14 mouse cellular contexts compared by ENCODE assay signal in genomic region chr7:127007313-127008024, GRCm38 (mm10). TPM values are rescaled to one million over a fixed set of nuclear protein-coding genes. Genes with fewer than 3 reads are reported as not detected.
DNase-seq lines count a peak whose midpoint lies in the region; ATAC-seq and TF ChIP-seq lines count a peak whose summit lies in the region.
"Had no signal": no experiment of that assay in that cellular context is flagged by ENCODE, and none has a peak within 500 bp of the region (broad histone marks: within the 10 kb centered on the region; RNA-seq: fewer than 3 reads in every experiment).

No protein-coding gene starts in this region.

- H3K4me3 ChIP-seq in cerebellum, adult 2 months (replicated peaks; ENCODE audit: insufficient read depth, low read depth, low read length): no peak overlapping the region
- no peak overlapping the region for H3K4me3 ChIP-seq in heart, postnatal 0 days (ENCODE audit: low read depth, low read length)
- H3K4me3 ChIP-seq in MEL (ENCODE audit: control insufficient read depth in 1 of 2, insufficient read depth in 1 of 2, low read depth in 2 of 2, low read length in 2 of 2): no peak overlapping the region
- H3K4me3 ChIP-seq in liver, postnatal 0 days (ENCODE audit: low read depth, low read length): no peak overlapping the region
- H3K4me3 ChIP-seq: embryonic facial prominence, embryonic 15.5 days; hindbrain, embryonic 12.5 days; lung, embryonic 15.5 days had no signal

- no peak for ATAC-seq in cerebellum, adult (ENCODE audit: insufficient number of reproducible peaks, low FRiP score, low TSS enrichment)
- ATAC-seq in heart, postnatal 0 days (ENCODE audit: insufficient read depth, low read depth): no peak
- ATAC-seq in liver, postnatal 0 days: no peak

- no peak for TF ChIP-seq EP300 in heart, postnatal 0 days (IDR thresholded peaks at IDR 0.05; ENCODE audit: low read depth)
- no peak for TF ChIP-seq EP300 in MEL (IDR thresholded peaks at IDR 0.05; ENCODE audit: low read depth in 1 of 2, low read length in 2 of 2)
- no peak for TF ChIP-seq EP300 in liver, postnatal 0 days (IDR thresholded peaks at IDR 0.05; ENCODE audit: low read depth)

- no peak for TF ChIP-seq CTCF in cerebellum, adult 2 months (IDR thresholded peaks at IDR 0.05; ENCODE audit: borderline replicate concordance, insufficient read depth, low read depth, low read length)
- TF ChIP-seq CTCF in heart, postnatal 0 days (IDR thresholded peaks at IDR 0.05; ENCODE audit: low read depth): no peak
- TF ChIP-seq CTCF in MEL (IDR thresholded peaks at IDR 0.05 in 2 of 3, conservative IDR thresholded peaks at IDR 0.05 in 1 of 3; ENCODE audit: control insufficient read depth in 1 of 3, insufficient read depth in 1 of 3, low read depth in 2 of 3, low read length in 3 of 3, poor library complexity in 1 of 3, severe bottlenecking in 1 of 3): no peak
- TF ChIP-seq CTCF in liver, postnatal 0 days (IDR thresholded peaks at IDR 0.05; ENCODE audit: low read depth): no peak

- H3K27me3 ChIP-seq in cerebellum, adult 2 months (ENCODE audit: control insufficient read depth, insufficient read depth, low read length): no peaks in the 10 kb centered on the region
- H3K27me3 ChIP-seq in heart, postnatal 0 days (ENCODE audit: control insufficient read depth, insufficient read depth, low read length): no peaks in the 10 kb centered on the region
- no peaks in the 10 kb centered on the region for H3K27me3 ChIP-seq in MEL (ENCODE audit: control insufficient read depth in 1 of 2, insufficient read depth in 2 of 2, low read length in 2 of 2)
- H3K27me3 ChIP-seq in liver, postnatal 0 days (ENCODE audit: insufficient read depth, low read length): no peaks in the 10 kb centered on the region
- H3K27me3 ChIP-seq: embryonic facial prominence, embryonic 15.5 days; hindbrain, embryonic 12.5 days; lung, embryonic 15.5 days had no signal

- peaks cover 2% of the 10 kb centered on the region for H3K79me2 ChIP-seq in MEL (ENCODE audit: control insufficient read depth, insufficient read depth, low read length, poor library complexity)

- H3K9me3 ChIP-seq in heart, postnatal 0 days (replicated peaks; ENCODE audit: control insufficient read depth, low read length): no peaks in the 10 kb centered on the region
- no peaks in the 10 kb centered on the region for H3K9me3 ChIP-seq in MEL (replicated peaks; ENCODE audit: insufficient read depth, low read length)
- no peaks in the 10 kb centered on the region for H3K9me3 ChIP-seq in liver, postnatal 0 days (ENCODE audit: low read length)
- H3K9me3 ChIP-seq: embryonic facial prominence, embryonic 15.5 days; G1E; hindbrain, embryonic 12.5 days; lung, embryonic 15.5 days had no signal

- no peak for TF ChIP-seq RAD21 in MEL (IDR thresholded peaks at IDR 0.05; ENCODE audit: low read depth, low read length)

- H3K9ac ChIP-seq in heart, postnatal 0 days (replicated peaks; ENCODE audit: low read depth, low read length): no peak overlapping the region
- peak overlapping the region; percentile 6; the same call in 1 of the 2 replicates for H3K9ac ChIP-seq in MEL (ENCODE audit: control insufficient read depth, low read depth, low read length, poor library complexity, severe bottlenecking)
- H3K9ac ChIP-seq in liver, postnatal 0 days (replicated peaks): no peak overlapping the region
- H3K9ac ChIP-seq: embryonic facial prominence, embryonic 15.5 days; hindbrain, embryonic 12.5 days; lung, embryonic 15.5 days had no signal

- H3K27ac ChIP-seq in cerebellum, adult 2 months (ENCODE audit: insufficient read depth, low read length): peak overlapping the region; percentile 97
- H3K27ac ChIP-seq in heart, postnatal 0 days (ENCODE audit: low read depth): peak overlapping the region; percentile 85
- H3K27ac ChIP-seq in MEL (ENCODE audit: control insufficient read depth, low read depth, low read length): peak overlapping the region; percentile 91
- H3K27ac ChIP-seq in liver, postnatal 0 days (ENCODE audit: low read depth): peak overlapping the region; percentile 94

- H3K4me2 ChIP-seq in heart, postnatal 0 days (ENCODE audit: low read depth, low read length): no peak overlapping the region
- H3K4me2 ChIP-seq in liver, postnatal 0 days (ENCODE audit: low read depth, low read length): no peak overlapping the region
- H3K4me2 ChIP-seq: embryonic facial prominence, embryonic 15.5 days; hindbrain, embryonic 12.5 days; lung, embryonic 15.5 days had no signal

- peaks cover 44% of the 10 kb centered on the region for H3K4me1 ChIP-seq in cerebellum, adult 2 months (ENCODE audit: control insufficient read depth, insufficient read depth, low read length)
- peaks cover 21% of the 10 kb centered on the region for H3K4me1 ChIP-seq in heart, postnatal 0 days (ENCODE audit: control insufficient read depth, insufficient read depth)
- peaks cover 11 to 34% of the 10 kb centered on the region in 2 experiments for H3K4me1 ChIP-seq in MEL (ENCODE audit: control insufficient read depth in 1 of 2, insufficient read depth in 2 of 2, low read length in 2 of 2)
- peaks cover 28% of the 10 kb centered on the region for H3K4me1 ChIP-seq in liver, postnatal 0 days (ENCODE audit: insufficient read depth)

- DNase-seq in cerebellum, adult 2 months: peak; percentile 45 to 50
- no peak for DNase-seq in heart, postnatal 0 days (ENCODE audit: low spot score)
- no peak for DNase-seq in heart, adult 8-10 months (ENCODE audit: low spot score)
- DNase-seq in MEL (ENCODE audit: low read depth, low spot score): no peak
- no peak for DNase-seq in liver, postnatal 0 days
- no peak for DNase-seq in kidney, postnatal 4 days
- DNase-seq in yolk sac, embryonic 10.5 days (ENCODE audit: low spot score): no peak
- DNase-seq: kidney, adult 9 months had no signal

- 0 out of 2 replicates have a peak, but pooled peaks cover 3% of the 10 kb centered on the region for H3K36me3 ChIP-seq in heart, postnatal 0 days (replicated peaks; ENCODE audit: control insufficient read depth, insufficient read depth, low read length)
- peaks cover 0 to 29% of the 10 kb centered on the region in 2 experiments; a peak in 2 of 4 replicates for H3K36me3 ChIP-seq in MEL (ENCODE audit: control insufficient read depth in 1 of 2, insufficient read depth in 2 of 2, low read length in 2 of 2)
- H3K36me3 ChIP-seq in liver, postnatal 0 days (replicated peaks; ENCODE audit: insufficient read depth, low read length): no peaks in the 10 kb centered on the region; the same call in 1 of the 2 replicates
- H3K36me3 ChIP-seq: lung, embryonic 15.5 days had no signal

- no peak for TF ChIP-seq POLR2A in cerebellum, adult 2 months (IDR thresholded peaks at IDR 0.05; ENCODE audit: borderline replicate concordance, insufficient read depth, low read length)
- TF ChIP-seq POLR2A in MEL (IDR thresholded peaks at IDR 0.05; ENCODE audit: control insufficient read depth in 1 of 2, insufficient read depth in 1 of 2, low read depth in 1 of 2, low read length in 2 of 2, poor library complexity in 1 of 2): no peak

- 65% methylated on average over 6 of the region's 6 CpGs for WGBS in cerebellum, adult 2 months
- WGBS in heart, postnatal 0 days: 86% methylated on average over 6 of the region's 6 CpGs
- WGBS in liver, postnatal 0 days (ENCODE audit: insufficient replicate concordance): 81% methylated on average over 6 of the region's 6 CpGs

RNA-seq across cellular contexts. Expression of gene Mvp, which starts 7.0 kb away (rescaled TPM):
- polyA plus RNA-seq in cerebellum, adult 2 months (2012; rRNA removed): 19.9 and 21.0 TPM in 2 replicates
- 24.2 and 32.5 TPM in 2 replicates for total RNA-seq in heart, postnatal 0 days (2014; rRNA removed; ENCODE audit: low replicate concordance)
- polyA plus RNA-seq in heart, postnatal 0 days (2015; fragmentation: Nextera tagmentation; extraction: Ambion mirVana): 16.1 and 17.4 TPM in 2 replicates
- total RNA-seq in heart, adult 8-10 months (2022): 10 to 100 TPM; 59.3 to 81.8 (median 73.5) TPM
- total RNA-seq in MEL (2012; rRNA removed): 19.4 and 19.8 TPM in 2 replicates
- polyA plus RNA-seq in MEL (2012; ENCODE audit: insufficient read depth in 1 of 2, insufficient read length in 2 of 2, low read depth in 1 of 2, low replicate concordance in 2 of 2, missing spikeins in 1 of 2): 10 to 100 TPM in 1 of 2 experiments, not detected in 1; 20.6 TPM
- 10.5 and 10.9 TPM in 2 replicates for polyA plus RNA-seq in liver, postnatal 0 days (2015; fragmentation: Nextera tagmentation; extraction: Ambion mirVana)

RNA-seq across cellular contexts. Expression of gene Pagr1b, which starts 8.8 kb away (rescaled TPM):
- 2.8 and 5.2 TPM in 2 replicates for polyA plus RNA-seq in cerebellum, adult 2 months (2012; rRNA removed)
- not detected in 2 replicates for total RNA-seq in heart, postnatal 0 days (2014; rRNA removed; ENCODE audit: low replicate concordance)
- polyA plus RNA-seq in heart, postnatal 0 days (2015; fragmentation: Nextera tagmentation; extraction: Ambion mirVana): not detected in 2 replicates
- not detected for total RNA-seq in heart, adult 8-10 months (2022)
- total RNA-seq in MEL (2012; rRNA removed): 0.39 TPM in 1 of 2 replicates, not detected in the other
- 1 to 10 TPM in 1 of 2 experiments, not detected in 1; 4.5 TPM for polyA plus RNA-seq in MEL (2012; ENCODE audit: insufficient read depth in 1 of 2, insufficient read length in 2 of 2, low read depth in 1 of 2, low replicate concordance in 2 of 2, missing spikeins in 1 of 2)
- polyA plus RNA-seq in liver, postnatal 0 days (2015; fragmentation: Nextera tagmentation; extraction: Ambion mirVana): 0.26 TPM in 1 of 2 replicates, not detected in the other
- total RNA-seq: G1E; heart, adult 18-20 months had no signal
- polyA plus RNA-seq: lung, embryonic 15.5 days had no signal

RNA-seq across cellular contexts. Expression of gene Pagr1a, which starts 9.7 kb away (rescaled TPM):
- 91.6 and 105 TPM in 2 replicates for polyA plus RNA-seq in cerebellum, adult 2 months (2012; rRNA removed)
- total RNA-seq in heart, postnatal 0 days (2014; rRNA removed; ENCODE audit: low replicate concordance): not detected in 2 replicates
- 21.7 and 44.8 TPM in 2 replicates for polyA plus RNA-seq in heart, postnatal 0 days (2015; fragmentation: Nextera tagmentation; extraction: Ambion mirVana)
- 10 to 100 TPM in 2 of 4 experiments, 1 to 10 TPM in 2; 8.3 to 22.2 (median 10.5) TPM for total RNA-seq in heart, adult 8-10 months (2022)
- 55.4 and 60.2 TPM in 2 replicates for total RNA-seq in MEL (2012; rRNA removed)
- polyA plus RNA-seq in MEL (2012; ENCODE audit: insufficient read depth in 1 of 2, insufficient read length in 2 of 2, low read depth in 1 of 2, low replicate concordance in 2 of 2, missing spikeins in 1 of 2): 10 to 100 TPM in 1 of 2 experiments, not detected in 1; 85.9 TPM
- polyA plus RNA-seq in liver, postnatal 0 days (2015; fragmentation: Nextera tagmentation; extraction: Ambion mirVana): 12.2 and 13.8 TPM in 2 replicates

RNA-seq across cellular contexts. Expression of gene Gm42742, which starts 13.4 kb away (rescaled TPM):
- 362 and 365 TPM in 2 replicates for polyA plus RNA-seq in cerebellum, adult 2 months (2012; rRNA removed)
- total RNA-seq in heart, postnatal 0 days (2014; rRNA removed; ENCODE audit: low replicate concordance): 22.8 and 24.8 TPM in 2 replicates
- 5.7 and 44.5 TPM in 2 replicates for polyA plus RNA-seq in heart, postnatal 0 days (2015; fragmentation: Nextera tagmentation; extraction: Ambion mirVana)
- total RNA-seq in heart, adult 8-10 months (2022): 10 to 100 TPM; 28.1 to 33.3 (median 31.4) TPM
- 13.8 and 20.5 TPM in 2 replicates for total RNA-seq in MEL (2012; rRNA removed)
- polyA plus RNA-seq in MEL (2012; ENCODE audit: insufficient read depth in 1 of 2, insufficient read length in 2 of 2, low read depth in 1 of 2, low replicate concordance in 2 of 2, missing spikeins in 1 of 2): 10 to 100 TPM in 1 of 2 experiments, not detected in 1; 27.2 TPM
- polyA plus RNA-seq in liver, postnatal 0 days (2015; fragmentation: Nextera tagmentation; extraction: Ambion mirVana): 4.5 and 7.8 TPM in 2 replicates

RNA-seq across cellular contexts. Expression of gene Prrt2, which starts 13.5 kb away (rescaled TPM):
- polyA plus RNA-seq in cerebellum, adult 2 months (2012; rRNA removed): 600 and 672 TPM in 2 replicates
- not detected in 2 replicates for total RNA-seq in heart, postnatal 0 days (2014; rRNA removed; ENCODE audit: low replicate concordance)
- 0.23 and 1.1 TPM in 2 replicates for polyA plus RNA-seq in heart, postnatal 0 days (2015; fragmentation: Nextera tagmentation; extraction: Ambion mirVana)
- total RNA-seq in heart, adult 8-10 months (2022): 1 to 10 TPM in 1 of 4 experiments, under 1 TPM in 1, not detected in 2; 0.87 to 1.1 TPM
- 0.12 and 0.13 TPM in 2 replicates for total RNA-seq in MEL (2012; rRNA removed)
- polyA plus RNA-seq in MEL (2012; ENCODE audit: insufficient read depth in 1 of 2, insufficient read length in 2 of 2, low read depth in 1 of 2, low replicate concordance in 2 of 2, missing spikeins in 1 of 2): 1 to 10 TPM in 1 of 2 experiments, not detected in 1; 1.4 TPM
- polyA plus RNA-seq in liver, postnatal 0 days (2015; fragmentation: Nextera tagmentation; extraction: Ambion mirVana): 0.18 TPM in 1 of 2 replicates, not detected in the other

Comparison
In these comparisons a context has a peak if more than half of its experiments do, and no peak if none do; other contexts are left out.
1. DNase-seq: peak in cerebellum, adult 2 months (2 of 2); none in heart, postnatal 0 days (single experiment), heart, adult 8-10 months (single experiment), MEL (single experiment), liver, postnatal 0 days (single experiment), kidney, postnatal 4 days (0 of 2) and yolk sac, embryonic 10.5 days (single experiment).
2. Peak in every context shown above with its lines, with median percentiles within 50 percentile points of each other: H3K27ac ChIP-seq.